Mouse (Mus musculus): ENCODE measurements around the gene Dsp. TPM values are rescaled to one million over a fixed set of nuclear protein-coding genes. Genes with fewer than 3 reads are reported as not detected.

The Dsp gene
- 0.19 TPM for polyA plus RNA-seq (2017; shearing (Covaris generic))

GRCm38 (mm10) chr13:38151069-38151588 lies at the start of gene Dsp:
Gene Dsp (plus strand): TSS chr13:38151294.

GRCm38 (mm10) chr13:38204702-38205482 lies 53.8 kb downstream of the Dsp start, which contains the start of gene Snrnp48:
Gene Snrnp48 (plus strand): TSS chr13:38204938.

Other genes with a start within 250 kb of the Dsp start
- 79.0 TPM for gene Ssr1, start 157.1 kb upstream of the Dsp start, polyA plus RNA-seq (2017; shearing (Covaris generic))
- gene Riok1, start 114.3 kb upstream of the Dsp start, polyA plus RNA-seq (2017; shearing (Covaris generic)): 101 TPM
- gene Cage1, start 114.2 kb upstream of the Dsp start, polyA plus RNA-seq (2017; shearing (Covaris generic)): 1.3 TPM
- gene Snrnp48, start 53.6 kb downstream of the Dsp start, polyA plus RNA-seq (2017; shearing (Covaris generic)): 85.7 TPM
- not detected for gene Bmp6, start 193.8 kb downstream of the Dsp start, polyA plus RNA-seq (2017; shearing (Covaris generic))